Mouse (Mus musculus) forebrain, embryonic 16.5 days (tissue): ENCODE results near the gene Plau. TPM values are rescaled to one million over a fixed set of nuclear protein-coding genes. Genes with fewer than 3 reads are reported as not detected.

ENCODE experiments used
- ATAC-seq: fragments of 200-750 bp; cut with Nextera tagmentation; 2 replicates; pipeline ENCODE4 v1.8.0; 2017; ENCODE audit warnings: mild to moderate bottlenecking, moderate library complexity
- H3K27ac ChIP-seq: fragments of 300-500 bp; sonication (generic); 2 replicates; pipeline ENCODE4 v1.5.1; 2014; ENCODE audit warnings: low read length, control low read depth
- H3K27me3 ChIP-seq: fragments of 300-500 bp; sonication (generic); replicated peaks from 2 replicates; pipeline ENCODE4 v1.6.1; 2014; ENCODE audit warnings: low read length; ENCODE audit not compliant: control insufficient read depth, insufficient read depth
- H3K36me3 ChIP-seq: fragments of 300-500 bp; sonication (generic); 2 replicates; pipeline ENCODE4 v1.6.1; 2014; ENCODE audit not compliant: control insufficient read depth, insufficient read depth
- H3K4me1 ChIP-seq: fragments of 300-500 bp; sonication (generic); replicated peaks from 2 replicates; pipeline ENCODE4 v1.6.1; 2014; ENCODE audit warnings: low read length; ENCODE audit not compliant: control insufficient read depth, insufficient read depth
- H3K4me2 ChIP-seq: fragments of 300-500 bp; sonication (generic); 2 replicates; pipeline ENCODE4 v1.6.1; 2014; ENCODE audit warnings: mild to moderate bottlenecking, low read length, control low read depth
- H3K4me3 ChIP-seq: fragments of 300-500 bp; sonication (generic); replicated peaks from 2 replicates; pipeline ENCODE4 v1.5.1; 2014; ENCODE audit warnings: mild to moderate bottlenecking, low read length, control low read depth
- H3K9ac ChIP-seq: fragments of 300-500 bp; sonication (generic); replicated peaks from 2 replicates; pipeline ENCODE4 v1.6.1; 2014; ENCODE audit warnings: low read depth, low read length, control low read depth
- H3K9me3 ChIP-seq: fragments of 300-500 bp; sonication (generic); 2 replicates; pipeline ENCODE4 v1.6.1; 2016; ENCODE audit warnings: low read length; ENCODE audit not compliant: control insufficient read depth
- WGBS: fragments of 180-500 bp; shearing (Covaris S2); extraction: QIAGEN DNeasy Blood & Tissue Kit; methylation state at CpG from one replicate; pipeline ENCODE4 v1.1.7; 2014; 5-methylcytosine and 5-hydroxymethylcytosine counted together
- polyA plus RNA-seq: library from polyadenylated mRNA; unstranded; fragments of >200 nt; fragmentation: Nextera tagmentation; extraction: Ambion mirVana; gene quantifications from 2 replicates; pipeline ENCODE4 v1.2.1, GENCODE M21; 2015

Plau gene
- polyA plus RNA-seq, 1 experiment from 2014 or later, result 0.33 TPM

DNA sequence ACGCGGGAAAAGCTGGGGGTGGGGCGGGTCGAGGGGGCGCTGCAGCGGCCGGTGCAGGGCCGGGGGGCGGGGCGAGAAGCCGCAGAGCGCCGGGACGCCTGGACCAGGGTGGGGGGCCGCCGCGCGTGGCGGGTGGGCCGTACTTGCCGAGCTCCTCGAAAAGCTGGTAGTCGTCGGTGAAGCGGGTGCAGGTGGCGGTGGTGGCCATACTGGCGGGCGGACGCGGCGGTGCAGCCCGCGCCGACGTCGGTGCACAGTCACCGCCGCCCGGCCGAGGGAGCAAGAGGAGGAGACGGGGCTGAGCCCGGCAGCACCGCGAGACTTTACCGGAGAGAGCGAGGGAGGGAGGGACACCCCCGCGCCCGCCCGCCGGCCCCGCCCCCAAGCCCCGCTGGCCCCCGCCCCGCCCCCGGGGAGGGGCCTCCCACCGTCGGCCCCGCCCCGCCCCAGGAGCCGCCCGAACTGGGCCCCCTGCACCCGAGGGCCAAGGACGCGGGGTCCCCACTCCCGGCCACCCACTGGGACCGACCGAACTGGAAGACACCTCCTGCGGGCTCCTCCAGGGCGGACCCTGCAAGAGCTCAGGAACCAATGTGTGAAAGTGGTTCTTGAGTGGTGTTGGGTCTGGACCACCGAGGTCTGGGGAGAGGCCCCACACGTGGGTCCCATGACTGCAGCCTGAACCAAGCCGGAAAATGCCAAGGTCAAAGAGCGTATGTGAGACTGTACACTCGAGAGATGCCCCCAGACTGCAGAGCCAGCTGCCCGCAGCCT, 42.5 kb upstream of the Plau start, which contains the start of gene Camk2g:
TSS of gene Camk2g (minus strand) at position 331 of the 774 bp plus-strand sequence.
- WGBS, result under 1% methylated on average over 61 of the region's 76 CpGs
- peak within 1 kb of the TSS; percentile 82 for H3K4me3 ChIP-seq
- no peaks in the 10 kb centered on the region for H3K27me3 ChIP-seq
- peak within 1 kb of the TSS; percentile 79 for H3K9ac ChIP-seq
- peak within 1 kb of the TSS; percentile 63 for H3K27ac ChIP-seq
- H3K36me3 ChIP-seq, result no peaks in the 10 kb centered on the region
- ATAC-seq, result peak; percentile 90
- peak within 1 kb of the TSS; percentile 83 for H3K4me2 ChIP-seq
- peaks cover 17% of the 10 kb centered on the region for H3K4me1 ChIP-seq
- H3K9me3 ChIP-seq, result no peaks in the 10 kb centered on the region

DNA sequence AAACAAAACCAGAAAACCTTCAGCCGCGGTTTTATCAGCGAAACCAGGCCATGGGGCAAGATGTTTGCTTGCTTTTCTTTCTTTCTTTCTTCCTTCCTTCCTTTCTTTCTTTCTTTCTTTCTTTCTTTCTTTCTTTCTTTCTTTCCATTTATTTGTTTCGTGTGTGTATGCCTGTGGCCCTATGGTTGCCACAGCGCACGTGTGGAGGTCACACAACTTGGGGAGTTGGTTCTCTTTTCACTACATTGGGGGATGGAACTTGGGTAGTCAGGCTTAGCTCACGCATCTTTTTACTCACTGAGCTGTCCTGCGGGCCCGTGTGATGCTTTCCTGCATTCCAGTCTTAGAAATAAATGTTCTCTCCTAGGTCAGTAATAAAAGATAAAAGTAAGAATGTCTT, 41.9 kb upstream of the Plau start:
- no peak overlapping the region for H3K27ac ChIP-seq
- no peak for ATAC-seq
- peak overlapping the region; percentile 79 for H3K9ac ChIP-seq

DNA sequence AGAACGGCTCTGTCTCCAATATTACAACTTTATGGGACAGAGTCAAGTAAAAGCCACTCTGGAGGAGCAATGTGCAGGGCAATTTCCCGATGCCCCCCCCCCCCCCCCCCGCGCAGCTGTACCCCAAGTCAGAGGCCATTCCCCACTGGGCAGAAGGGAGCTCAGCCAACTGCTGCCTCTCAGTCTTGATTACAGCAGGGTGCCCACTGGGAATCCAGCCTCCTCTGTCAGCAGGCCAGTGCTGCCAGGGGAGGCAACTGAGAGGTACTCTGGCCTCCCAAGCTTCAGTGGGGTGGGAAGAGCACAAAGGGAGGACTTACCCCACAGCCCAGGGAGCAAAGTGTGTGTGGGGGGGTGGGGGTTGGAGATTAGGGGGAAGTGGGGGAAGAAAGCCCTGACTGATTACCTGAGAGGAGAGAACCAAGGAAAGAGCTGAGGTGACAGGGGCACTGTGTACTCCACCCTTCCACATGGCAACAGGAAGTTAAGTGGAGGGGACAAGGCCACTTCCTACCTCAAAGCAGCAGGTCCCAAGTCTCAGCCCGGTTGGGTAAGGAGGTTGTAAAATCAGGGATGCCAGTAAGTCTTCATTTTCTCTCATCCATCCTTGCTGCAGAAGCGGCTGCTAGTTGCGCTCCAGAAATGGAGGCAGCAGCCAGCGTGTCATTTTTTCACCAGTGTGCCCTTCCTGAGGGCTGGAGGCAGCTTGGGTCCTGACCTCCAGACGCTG, 40.9 kb upstream of the Plau start:
- no peaks in the 10 kb centered on the region for H3K9me3 ChIP-seq
- no peak overlapping the region for H3K4me3 ChIP-seq
- peaks cover 17% of the 10 kb centered on the region for H3K4me1 ChIP-seq
- no peak overlapping the region for H3K27ac ChIP-seq
- ATAC-seq, result no peak
- 48% methylated on average over 7 of the region's 9 CpGs for WGBS
- no peaks in the 10 kb centered on the region for H3K27me3 ChIP-seq
- no peak overlapping the region for H3K4me2 ChIP-seq
- no peaks in the 10 kb centered on the region for H3K36me3 ChIP-seq
- H3K9ac ChIP-seq, result no peak overlapping the region

More for the DNA sequence above, 41.9 kb upstream of the Plau start:
- Histone ChIP-seq H3K9me3 (no peaks in the 10 kb centered on the region), H3K4me2 (peak overlapping the region; percentile 83), H3K4me1 (peaks cover 17% of the 10 kb centered on the region), H3K36me3 (no peaks in the 10 kb centered on the region), H3K4me3 (peak overlapping the region; percentile 82), H3K27me3 (no peaks in the 10 kb centered on the region)
- WGBS, result 10% methylated on average over 9 of the region's 9 CpGs

DNA sequence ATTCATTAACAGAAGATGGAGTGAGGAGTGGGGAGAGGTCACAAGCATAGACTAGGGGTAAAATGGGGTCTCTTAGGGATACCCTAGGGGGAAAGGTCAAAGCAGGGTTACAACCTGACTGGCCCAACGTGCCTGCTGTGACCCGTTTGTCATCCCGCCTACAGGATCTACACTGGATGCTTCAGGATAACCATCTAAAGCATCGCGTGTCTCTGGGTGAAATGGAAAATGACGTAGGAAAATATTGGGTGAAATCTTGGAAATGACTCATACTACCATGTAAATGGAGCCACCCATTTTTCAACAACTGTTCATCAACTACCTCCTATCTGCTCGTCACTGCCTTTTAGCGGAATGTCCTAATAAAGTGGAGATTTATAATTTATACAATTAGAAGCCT, 40.3 kb upstream of the Plau start:
- no peak overlapping the region for H3K27ac ChIP-seq
- no peaks in the 10 kb centered on the region for H3K9me3 ChIP-seq
- no peaks in the 10 kb centered on the region for H3K36me3 ChIP-seq
- ATAC-seq, result no peak
- no peak overlapping the region for H3K9ac ChIP-seq
- no peak overlapping the region for H3K4me2 ChIP-seq
- no peak overlapping the region for H3K4me3 ChIP-seq
- no peaks in the 10 kb centered on the region for H3K27me3 ChIP-seq
- 76% methylated on average over 8 of the region's 8 CpGs for WGBS
- peaks cover 17% of the 10 kb centered on the region for H3K4me1 ChIP-seq

DNA sequence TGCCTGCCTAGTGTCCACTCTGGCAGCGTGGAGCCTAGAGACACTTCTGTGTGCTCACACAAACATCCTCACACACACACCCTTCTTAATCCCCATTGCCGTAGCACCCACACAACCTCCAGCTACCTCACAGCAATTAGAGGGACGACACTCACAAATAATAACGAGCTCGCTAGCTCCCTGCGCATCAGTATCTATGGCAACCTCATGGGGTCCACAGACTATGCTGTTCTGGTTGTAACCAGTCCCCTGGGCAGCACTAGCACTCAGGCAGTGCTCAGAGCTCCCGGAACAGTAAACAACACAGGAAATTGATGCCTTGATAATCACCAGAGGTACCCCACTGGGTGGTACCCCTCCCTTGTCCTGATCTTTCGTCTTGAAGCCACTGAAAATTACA, 39.8 kb upstream of the Plau start:
- Histone ChIP-seq H3K27ac (no peak overlapping the region), H3K9ac (no peak overlapping the region), H3K27me3 (no peaks in the 10 kb centered on the region), H3K4me2 (no peak overlapping the region), H3K4me1 (peaks cover 17% of the 10 kb centered on the region), H3K4me3 (no peak overlapping the region), H3K9me3 (no peaks in the 10 kb centered on the region), H3K36me3 (no peaks in the 10 kb centered on the region)
- no peak; the same call in 1 of the 2 replicates for ATAC-seq
- 21% methylated on average over 8 of the region's 8 CpGs for WGBS

DNA sequence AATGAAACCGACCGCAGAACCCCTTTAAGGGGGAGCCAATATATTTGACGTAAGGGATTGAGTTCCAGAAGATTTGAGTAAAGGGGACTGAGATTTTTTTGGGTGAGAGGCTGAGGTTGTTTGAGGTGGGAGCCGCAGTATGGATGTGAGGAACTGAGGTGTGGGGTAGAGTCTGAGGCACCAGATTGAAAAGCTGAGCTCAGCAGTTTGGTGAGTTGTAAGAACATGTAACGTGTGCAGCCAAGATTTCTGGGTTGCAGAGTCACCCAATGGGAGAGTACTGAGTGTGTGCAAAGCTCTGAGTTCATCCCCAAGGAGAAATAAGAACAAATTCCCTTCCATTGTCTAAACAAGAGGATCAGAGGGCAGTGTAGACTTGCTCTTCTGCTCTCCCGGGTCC, 38.2 kb upstream of the Plau start:
- no peak overlapping the region for H3K27ac ChIP-seq

DNA sequence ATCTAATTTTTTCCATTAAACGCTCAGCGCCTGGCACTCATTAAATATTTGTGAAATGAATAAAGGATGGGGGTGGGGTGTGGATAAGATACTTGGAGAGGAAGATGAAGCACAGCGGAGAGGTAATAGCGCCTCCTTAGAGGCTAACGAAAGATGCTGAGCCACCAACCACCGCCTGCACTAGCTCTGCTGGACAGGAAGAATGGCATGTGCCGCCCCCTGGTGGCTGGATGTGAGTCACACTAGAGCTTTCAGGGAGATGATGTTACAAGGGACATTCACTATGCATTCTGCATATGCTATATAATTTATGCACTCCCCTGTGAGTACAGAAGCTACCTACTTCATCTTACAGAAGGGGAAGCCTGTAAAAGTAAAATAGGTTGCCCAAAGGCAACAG, 37.7 kb upstream of the Plau start:
- no peak overlapping the region for H3K4me3 ChIP-seq
- no peak for ATAC-seq
- no peak overlapping the region for H3K4me2 ChIP-seq
- WGBS, result 6% methylated on average over 7 of the region's 7 CpGs
- H3K27me3 ChIP-seq, result no peaks in the 10 kb centered on the region
- no peak overlapping the region for H3K9ac ChIP-seq
- no peaks in the 10 kb centered on the region for H3K9me3 ChIP-seq
- no peak overlapping the region for H3K27ac ChIP-seq
- H3K4me1 ChIP-seq, result peaks cover 7% of the 10 kb centered on the region
- H3K36me3 ChIP-seq, result no peaks in the 10 kb centered on the region

More for the DNA sequence above, 38.2 kb upstream of the Plau start:
- no peaks in the 10 kb centered on the region for H3K36me3 ChIP-seq
- H3K4me2 ChIP-seq, result no peak overlapping the region
- no peak for ATAC-seq
- H3K27me3 ChIP-seq, result no peaks in the 10 kb centered on the region
- H3K9ac ChIP-seq, result no peak overlapping the region
- peaks cover 7% of the 10 kb centered on the region for H3K4me1 ChIP-seq
- 82% methylated on average over 6 of the region's 6 CpGs for WGBS
- no peaks in the 10 kb centered on the region for H3K9me3 ChIP-seq
- no peak overlapping the region for H3K4me3 ChIP-seq

DNA sequence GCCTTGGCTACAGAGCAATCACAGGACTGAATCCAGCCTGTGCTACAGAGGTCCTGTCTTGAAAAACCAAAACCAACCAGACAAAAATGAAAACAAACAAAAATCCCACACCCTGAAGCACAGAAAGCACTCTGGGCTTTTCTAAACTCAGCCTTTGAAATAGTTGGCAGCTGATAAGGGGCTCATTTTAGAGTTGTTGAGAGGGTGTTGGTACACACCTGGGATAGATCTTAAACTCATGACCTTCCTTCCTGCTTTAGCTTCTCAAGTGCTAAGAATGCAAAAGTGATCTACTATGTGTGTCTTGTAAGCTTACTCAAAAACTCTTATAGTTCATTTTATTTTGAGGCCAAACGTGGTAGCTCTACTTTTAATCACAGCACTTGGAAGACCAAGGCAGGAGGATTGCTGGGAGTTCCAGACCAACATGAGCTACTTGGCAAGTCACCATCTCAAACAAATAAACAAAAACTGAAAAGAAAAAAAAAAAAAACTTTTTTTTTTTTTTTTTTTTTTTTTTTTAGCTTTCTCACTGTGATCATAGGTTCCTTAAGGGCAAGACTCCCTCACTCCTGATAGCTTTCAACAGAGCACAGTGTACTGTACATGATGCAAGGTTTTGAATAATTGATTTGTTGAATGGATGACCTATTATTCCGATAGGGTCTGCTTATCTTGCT, 33.4 kb upstream of the Plau start:
- Histone ChIP-seq H3K27me3 (no peaks in the 10 kb centered on the region), H3K4me3 (no peak overlapping the region), H3K9me3 (no peaks in the 10 kb centered on the region), H3K36me3 (no peaks in the 10 kb centered on the region), H3K4me1 (peaks cover 17% of the 10 kb centered on the region), H3K4me2 (no peak overlapping the region), H3K9ac (no peak overlapping the region), H3K27ac (no peak overlapping the region)
- peak; percentile 44 for ATAC-seq
- WGBS, result 41% methylated on average over 2 of the region's 2 CpGs

DNA sequence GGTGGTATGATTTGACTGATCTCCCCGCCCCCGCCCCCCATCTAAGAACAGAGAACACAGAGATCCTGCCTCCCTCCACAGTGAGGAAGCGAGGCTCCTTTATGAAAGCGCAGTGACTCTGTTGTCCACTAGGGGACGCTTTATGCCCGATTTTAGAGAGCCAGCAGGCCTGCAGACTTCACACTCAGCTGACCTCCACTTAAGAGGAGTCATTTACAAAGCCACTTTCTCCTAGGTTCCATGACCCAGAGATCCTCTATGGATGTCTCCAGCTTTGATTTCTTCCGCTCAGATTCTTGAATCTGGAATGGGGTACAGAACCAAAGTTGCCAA, 32.9 kb upstream of the Plau start:
- peaks cover 17% of the 10 kb centered on the region for H3K4me1 ChIP-seq
- no peak overlapping the region for H3K27ac ChIP-seq
- H3K4me3 ChIP-seq, result no peak overlapping the region
- H3K27me3 ChIP-seq, result no peaks in the 10 kb centered on the region
- H3K9me3 ChIP-seq, result no peaks in the 10 kb centered on the region
- H3K9ac ChIP-seq, result no peak overlapping the region
- peak; percentile 36 for ATAC-seq
- WGBS, result 7% methylated on average over 7 of the region's 7 CpGs
- H3K36me3 ChIP-seq, result no peaks in the 10 kb centered on the region
- no peak overlapping the region for H3K4me2 ChIP-seq
